Mouse (Mus musculus) bone marrow, adult 2 months (tissue): ENCODE data around the gene Plod2. TPM values are rescaled to one million over a fixed set of nuclear protein-coding genes. Genes with fewer than 3 reads are reported as not detected.

Source experiments
- H3K27ac ChIP-seq: fragments of 200-500 bp; 2 replicates; pipeline ENCODE4 v1.5.1; 2012; ENCODE audit warnings: low read depth, mild to moderate bottlenecking, control low read depth, inconsistent platforms, low read length; ENCODE audit not compliant: control insufficient read depth, poor library complexity, insufficient read depth
- H3K4me1 ChIP-seq: fragments of 200-500 bp; 2 replicates; pipeline ENCODE4 v1.6.1; 2011; ENCODE audit warnings: low read length; ENCODE audit not compliant: control insufficient read depth, insufficient read depth
- H3K4me3 ChIP-seq: fragments of 200-500 bp; replicated peaks from 2 replicates; pipeline ENCODE3; 2011; ENCODE audit warnings: mild to moderate bottlenecking, low read depth, low read length, control low read depth; ENCODE audit not compliant: control insufficient read depth
- CTCF ChIP-seq: fragments of 200-500 bp; IDR thresholded peaks from 2 replicates; pipeline ENCODE4 v1.5.1; 2011; ENCODE audit warnings: low read length, control low read depth; ENCODE audit not compliant: control insufficient read depth, insufficient read depth
- POLR2A ChIP-seq: fragments of 200-500 bp; IDR thresholded peaks from 2 replicates; pipeline ENCODE4 v1.6.1; 2011; ENCODE audit warnings: low read depth, mild to moderate bottlenecking, control low read depth, low read length, borderline replicate concordance; ENCODE audit not compliant: control insufficient read depth
- WGBS: fragments of 180-500 bp; shearing (Covaris S2); methylation state at CpG from one replicate; pipeline ENCODE4 v1.1.7; 2018; 5-methylcytosine and 5-hydroxymethylcytosine counted together
- polyA plus RNA-seq: library from polyadenylated mRNA; stranded (reverse); fragments of >200 nt; gene quantifications from 2 replicates; pipeline ENCODE4 v1.2.4, GENCODE M21; 2011; ENCODE audit warnings: low replicate concordance; ENCODE audit not compliant: missing spikeins, insufficient read depth, insufficient read length

Plod2 gene
- polyA plus RNA-seq: 0.45 and 3.3 TPM in 2 replicates

- H3K27ac ChIP-seq: no peak within 1 kb of the TSS
- H3K4me1 ChIP-seq: no peaks in the 10 kb centered on the region
- WGBS: under 1% methylated on average over 61 of the region's 67 CpGs
- peak within 1 kb of the TSS; percentile 31 for H3K4me3 ChIP-seq
- TF ChIP-seq CTCF: no peak
- no peak for TF ChIP-seq POLR2A
Observed at GRCm38 (mm10) chr9:92541977-92542561, at the start of gene Plod2. Gene Plod2 (plus strand): TSS chr9:92542223.

GRCm38 (mm10) chr9:92499710-92500410 is 42.2 kb upstream of the Plod2 start:
- H3K4me1 ChIP-seq: no peaks in the 10 kb centered on the region
- H3K4me3 ChIP-seq: no peak overlapping the region
- no peak overlapping the region for H3K27ac ChIP-seq
- TF ChIP-seq CTCF (peak; percentile 52), POLR2A (no peak)
- 37% methylated on average over 12 of the region's 12 CpGs for WGBS

GRCm38 (mm10) chr9:92504256-92504655 is 37.8 kb upstream of the Plod2 start:
- 69% methylated on average over 3 of the region's 3 CpGs for WGBS
- H3K4me1 ChIP-seq: no peaks in the 10 kb centered on the region
- TF ChIP-seq CTCF: no peak
- H3K27ac ChIP-seq: no peak overlapping the region
- H3K4me3 ChIP-seq: no peak overlapping the region

GRCm38 (mm10) chr9:92504889-92505288 is 37.1 kb upstream of the Plod2 start:
- Histone ChIP-seq H3K4me1 (no peaks in the 10 kb centered on the region), H3K27ac (no peak overlapping the region), H3K4me3 (no peak overlapping the region)
- no peak for TF ChIP-seq CTCF
- TF ChIP-seq POLR2A: no peak
- 41% methylated on average over 1 of the region's 1 CpGs for WGBS

- no peaks in the 10 kb centered on the region for H3K4me1 ChIP-seq
- no peak overlapping the region for H3K4me3 ChIP-seq
- H3K27ac ChIP-seq: no peak overlapping the region
- TF ChIP-seq POLR2A (no peak), CTCF (no peak)
Observed at GRCm38 (mm10) chr9:92511696-92512095, 30.3 kb upstream of the Plod2 start.

- Histone ChIP-seq H3K4me3 (no peak overlapping the region), H3K4me1 (no peaks in the 10 kb centered on the region), H3K27ac (no peak overlapping the region)
- 89% methylated on average over 12 of the region's 12 CpGs for WGBS
- no peak for TF ChIP-seq POLR2A
- TF ChIP-seq CTCF: no peak
Observed at GRCm38 (mm10) chr9:92517036-92517435, 25.0 kb upstream of the Plod2 start.

GRCm38 (mm10) chr9:92520751-92521150 is 21.3 kb upstream of the Plod2 start:
- TF ChIP-seq POLR2A: no peak
- TF ChIP-seq CTCF: no peak
- 76% methylated on average over 10 of the region's 10 CpGs for WGBS
- no peak overlapping the region for H3K27ac ChIP-seq
- no peak overlapping the region for H3K4me3 ChIP-seq
- no peaks in the 10 kb centered on the region for H3K4me1 ChIP-seq

- no peak for TF ChIP-seq POLR2A
- no peak for TF ChIP-seq CTCF
- 70% methylated on average over 4 of the region's 4 CpGs for WGBS
- H3K4me1 ChIP-seq: no peaks in the 10 kb centered on the region
- H3K4me3 ChIP-seq: no peak overlapping the region
- H3K27ac ChIP-seq: no peak overlapping the region
Observed at GRCm38 (mm10) chr9:92524506-92524905, 17.5 kb upstream of the Plod2 start.
